20 mouse cellular contexts compared by ENCODE assay signal in the genomic region with DNA sequence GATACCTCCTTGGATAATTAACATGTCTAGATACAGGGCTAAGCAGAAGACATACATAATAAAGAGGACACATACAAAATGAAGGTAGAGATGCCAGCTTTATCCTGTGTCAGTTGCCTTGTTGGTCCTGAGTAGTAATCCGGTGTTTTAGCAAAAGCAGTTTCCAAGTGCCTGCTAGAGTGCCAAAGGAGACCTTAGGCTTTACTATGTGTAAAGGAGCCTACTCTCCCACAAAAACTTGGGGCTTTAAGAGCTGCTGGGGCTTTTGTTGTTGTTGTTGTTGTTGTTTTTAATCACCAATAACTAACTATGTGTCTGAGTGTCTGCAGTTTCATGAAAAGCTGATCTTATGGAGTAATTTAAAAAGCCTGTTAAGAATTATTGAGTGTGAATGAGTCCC.
DNase-seq lines count a peak whose midpoint lies in the region; ATAC-seq and TF ChIP-seq lines count a peak whose summit lies in the region.
"Had no signal": no experiment of that assay in that cellular context is flagged by ENCODE, and none has a peak within 500 bp of the region (broad histone marks: within the 10 kb centered on the region; RNA-seq: fewer than 3 reads in every experiment).

No protein-coding gene starts in this region.

- no peak overlapping the region for H3K4me3 ChIP-seq in forebrain, embryonic 16.5 days (replicated peaks; ENCODE audit: low read length)
- no peak overlapping the region for H3K4me3 ChIP-seq in forebrain, postnatal 0 days (ENCODE audit: low read depth, low read length)
- H3K4me3 ChIP-seq in midbrain, embryonic 13.5 days (replicated peaks), result no peak overlapping the region
- no peak overlapping the region for H3K4me3 ChIP-seq in midbrain, embryonic 16.5 days (ENCODE audit: low read depth, low read length)
- no peak overlapping the region for H3K4me3 ChIP-seq in ES-E14 (ENCODE audit: insufficient read depth in 1 of 2, low read depth in 1 of 2, low read length in 2 of 2, poor library complexity in 1 of 2, severe bottlenecking in 1 of 2)
- H3K4me3 ChIP-seq: embryonic facial prominence, embryonic 12.5 days; heart, embryonic 10.5 days had no signal

- ATAC-seq in forebrain, embryonic 16.5 days, result peak; percentile 43
- no peak for ATAC-seq in forebrain, postnatal 0 days
- ATAC-seq in midbrain, embryonic 13.5 days, result 0 out of 2 replicates have a peak, but pooled peaks have one; percentile 15
- ATAC-seq in midbrain, embryonic 16.5 days, result no peak
- ATAC-seq: activated CD4-positive, CD25-positive, alpha-beta regulatory T cell, adult 4 months; inflammation-experienced regulatory T-cells, adult 6 months; intestine, postnatal 0 days; Patski had no signal

- H3K4me2 ChIP-seq in forebrain, embryonic 16.5 days (ENCODE audit: low read length), result no peak overlapping the region
- no peak overlapping the region for H3K4me2 ChIP-seq in forebrain, postnatal 0 days (ENCODE audit: low read depth)
- no peak overlapping the region for H3K4me2 ChIP-seq in midbrain, embryonic 13.5 days (replicated peaks)
- H3K4me2 ChIP-seq in midbrain, embryonic 16.5 days (ENCODE audit: low read length), result no peak overlapping the region
- H3K4me2 ChIP-seq: embryonic facial prominence, embryonic 12.5 days; hindbrain, embryonic 14.5 days had no signal

- in situ Hi-C loops in ES-E14 (cut with MboI; ENCODE audit: low sequenced_read_pairs in 2 of 2, unreplicated experiment in 2 of 2), result no loop called here

- no peak overlapping the region for H3K9ac ChIP-seq in forebrain, embryonic 16.5 days (replicated peaks; ENCODE audit: low read depth, low read length)
- H3K9ac ChIP-seq in forebrain, postnatal 0 days, result no peak overlapping the region
- no peak overlapping the region for H3K9ac ChIP-seq in midbrain, embryonic 13.5 days (replicated peaks)
- no peak overlapping the region for H3K9ac ChIP-seq in midbrain, embryonic 16.5 days (ENCODE audit: low read depth, low read length)
- no peak overlapping the region for H3K9ac ChIP-seq in ES-E14 (ENCODE audit: insufficient read depth, low read depth, low read length, poor library complexity, severe bottlenecking)
- H3K9ac ChIP-seq: embryonic facial prominence, embryonic 12.5 days; hindbrain, embryonic 14.5 days had no signal

- H3K9me3 ChIP-seq in forebrain, embryonic 16.5 days (ENCODE audit: control insufficient read depth, low read length), result no peaks in the 10 kb centered on the region
- 0 out of 2 replicates have a peak, but pooled peaks cover 3% of the 10 kb centered on the region for H3K9me3 ChIP-seq in forebrain, postnatal 0 days (ENCODE audit: low read length)
- H3K9me3 ChIP-seq in midbrain, embryonic 13.5 days, result no peaks in the 10 kb centered on the region
- no peaks in the 10 kb centered on the region for H3K9me3 ChIP-seq in midbrain, embryonic 16.5 days (replicated peaks; ENCODE audit: control insufficient read depth, low read length, poor library complexity, severe bottlenecking)
- no peaks in the 10 kb centered on the region for H3K9me3 ChIP-seq in ES-E14 (ENCODE audit: control insufficient read depth, insufficient read depth, low read depth, low read length)
- H3K9me3 ChIP-seq: embryonic facial prominence, embryonic 12.5 days; heart, embryonic 10.5 days had no signal

- TF ChIP-seq CTCF in forebrain, postnatal 0 days (IDR thresholded peaks at IDR 0.05; ENCODE audit: low read depth), result no peak

- no peaks in the 10 kb centered on the region for H3K27me3 ChIP-seq in forebrain, embryonic 16.5 days (replicated peaks; ENCODE audit: control insufficient read depth, insufficient read depth, low read length)
- H3K27me3 ChIP-seq in forebrain, postnatal 0 days (ENCODE audit: insufficient read depth, low read length), result no peaks in the 10 kb centered on the region
- no peaks in the 10 kb centered on the region for H3K27me3 ChIP-seq in midbrain, embryonic 13.5 days
- no peaks in the 10 kb centered on the region for H3K27me3 ChIP-seq in midbrain, embryonic 16.5 days (ENCODE audit: control insufficient read depth, insufficient read depth, low read depth, low read length)
- H3K27me3 ChIP-seq: embryonic facial prominence, embryonic 12.5 days; Patski had no signal

- no peaks in the 10 kb centered on the region for H3K36me3 ChIP-seq in forebrain, embryonic 16.5 days (ENCODE audit: control insufficient read depth, insufficient read depth)
- no peaks in the 10 kb centered on the region for H3K36me3 ChIP-seq in forebrain, postnatal 0 days (ENCODE audit: insufficient read depth)
- H3K36me3 ChIP-seq in midbrain, embryonic 13.5 days, result no peaks in the 10 kb centered on the region
- H3K36me3 ChIP-seq in midbrain, embryonic 16.5 days (ENCODE audit: control insufficient read depth, insufficient read depth, low read length), result no peaks in the 10 kb centered on the region
- no peaks in the 10 kb centered on the region for H3K36me3 ChIP-seq in ES-E14 (ENCODE audit: control insufficient read depth, insufficient read depth, low read length, poor library complexity, severe bottlenecking)
- H3K36me3 ChIP-seq: embryonic facial prominence, embryonic 12.5 days; heart, embryonic 10.5 days had no signal

- 31% methylated on average over 1 of the region's 1 CpGs for WGBS in forebrain, embryonic 16.5 days
- 22% methylated on average over 1 of the region's 1 CpGs for WGBS in forebrain, postnatal 0 days
- WGBS in midbrain, embryonic 13.5 days, result 67% methylated on average over 1 of the region's 1 CpGs
- 83% methylated on average over 1 of the region's 1 CpGs for WGBS in midbrain, embryonic 16.5 days

- no peak for DNase-seq in forebrain, postnatal 0 days
- DNase-seq in ES-E14 (ENCODE audit: low read depth, low spot score), result no peak
- no peak for DNase-seq in kidney, postnatal 25 days
- DNase-seq: adrenal gland, postnatal 14 days; cerebellum, adult 11-12 months; cerebellum, adult 9-10 months; cerebellum, postnatal 25 days; gastrocnemius, postnatal 10 days; heart, adult 18-20 months; heart, postnatal 4 days had no signal

- H3K4me1 ChIP-seq in forebrain, embryonic 16.5 days (replicated peaks; ENCODE audit: control insufficient read depth, insufficient read depth, low read length), result peaks cover 16% of the 10 kb centered on the region
- peaks cover 6% of the 10 kb centered on the region for H3K4me1 ChIP-seq in forebrain, postnatal 0 days (ENCODE audit: insufficient read depth)
- no peaks in the 10 kb centered on the region for H3K4me1 ChIP-seq in midbrain, embryonic 13.5 days (replicated peaks)
- H3K4me1 ChIP-seq in midbrain, embryonic 16.5 days (ENCODE audit: control insufficient read depth, insufficient read depth, low read length), result no peaks in the 10 kb centered on the region
- H3K4me1 ChIP-seq in ES-E14 (ENCODE audit: control insufficient read depth in 2 of 2, insufficient read depth in 2 of 2, low read length in 2 of 2, poor library complexity in 1 of 2), result peaks cover 9 to 21% of the 10 kb centered on the region in 2 experiments
- H3K4me1 ChIP-seq: embryonic facial prominence, embryonic 12.5 days; heart, embryonic 10.5 days had no signal

- H3K27ac ChIP-seq in forebrain, embryonic 16.5 days (ENCODE audit: low read length), result 0 out of 2 replicates have a peak overlapping the region, but pooled peaks have one; percentile 3
- no peak overlapping the region for H3K27ac ChIP-seq in forebrain, postnatal 0 days (ENCODE audit: low read depth, low read length)
- no peak overlapping the region; the same call in 1 of the 2 replicates for H3K27ac ChIP-seq in midbrain, embryonic 13.5 days
- no peak overlapping the region for H3K27ac ChIP-seq in midbrain, embryonic 16.5 days (ENCODE audit: low read length)
- peak overlapping the region; percentile 72; the same call in 1 of the 2 replicates for H3K27ac ChIP-seq in ES-E14 (ENCODE audit: insufficient read depth, low read depth, low read length, poor library complexity, severe bottlenecking)
- H3K27ac ChIP-seq: embryonic facial prominence, embryonic 12.5 days; heart, embryonic 10.5 days; hindbrain, embryonic 14.5 days had no signal

TF ChIP-seq in ES-E14, 5 proteins besides CTCF, POLR2A, EP300 and RAD21:
- TF ChIP-seq ZNF384 (IDR thresholded peaks at IDR 0.05; ENCODE audit: low read depth, low read length), result no peak
- no peak for TF ChIP-seq HCFC1 (IDR thresholded peaks at IDR 0.05; ENCODE audit: borderline replicate concordance, insufficient read depth, low read length)
- TF ChIP-seq CHD2 (IDR thresholded peaks at IDR 0.05; ENCODE audit: low read depth, low read length), result no peak
- TF ChIP-seq ZC3H11A (IDR thresholded peaks at IDR 0.05; ENCODE audit: borderline replicate concordance, low read depth, low read length), result no peak
- no peak for TF ChIP-seq MAFK (IDR thresholded peaks at IDR 0.05; ENCODE audit: insufficient read depth, low read depth, low read length)

Comparison
In these comparisons a context has a peak if more than half of its experiments do, and no peak if none do; other contexts are left out.
1. ATAC-seq: peak in forebrain, embryonic 16.5 days (single experiment) and midbrain, embryonic 13.5 days (single experiment); none in forebrain, postnatal 0 days (single experiment) and midbrain, embryonic 16.5 days (single experiment).
2. H3K27ac ChIP-seq: peak in forebrain, embryonic 16.5 days (single experiment) and ES-E14 (single experiment); none in forebrain, postnatal 0 days (single experiment), midbrain, embryonic 13.5 days (single experiment) and midbrain, embryonic 16.5 days (single experiment).